Mouse (Mus musculus) embryonic stem cell, embryonic (primary cell): ENCODE measurements at regions not wholly inside any gene's neighbourhood (a gene's known extent, or its start where the extent isn't known, plus 50 kb on each side); places are given as distances from the start of the nearest gene placed in this dataset.

Source experiments
- CTCF ChIA-PET, 4 experiments: fragments of 300-600 bp in 2 of 4; fragments of 350-600 bp in 2 of 4; sonication (Branson Sonifier 250); formaldehyde crosslinking; loops; one replicate each; lab custom pipeline; 2022; ENCODE audit warnings: inconsistent platforms in 2 of 4; lab: Charles Lee
- POLR2A ChIA-PET, 4 experiments: fragments of 300-600 bp in 2 of 4; fragments of 350-600 bp in 2 of 4; sonication (Branson Sonifier 250); formaldehyde crosslinking; loops; one replicate each; lab custom pipeline; 2022; ENCODE audit warnings: antibody characterized with exemption in 4 of 4, inconsistent platforms in 1 of 4; lab: Charles Lee

- ChIA-PET POLR2A (interaction anchor here in 1 of 4 experiments (0.6 kb wide), 1 partner anchor 457 kb away, joined by 3 read pairs; no protein-coding TSS in a partner anchor), CTCF (no interaction called here)
Measured at GRCm38 (mm10) chr1:8019448-8019847, 3211.8 kb downstream of the Gm37988 start.
